Mouse (Mus musculus): Measurements from ENCODE around the gene Tigd3.
A peak's percentile ranks its signal among the peaks of the same experiment; 100 is the strongest.

Tigd3 gene

DNA sequence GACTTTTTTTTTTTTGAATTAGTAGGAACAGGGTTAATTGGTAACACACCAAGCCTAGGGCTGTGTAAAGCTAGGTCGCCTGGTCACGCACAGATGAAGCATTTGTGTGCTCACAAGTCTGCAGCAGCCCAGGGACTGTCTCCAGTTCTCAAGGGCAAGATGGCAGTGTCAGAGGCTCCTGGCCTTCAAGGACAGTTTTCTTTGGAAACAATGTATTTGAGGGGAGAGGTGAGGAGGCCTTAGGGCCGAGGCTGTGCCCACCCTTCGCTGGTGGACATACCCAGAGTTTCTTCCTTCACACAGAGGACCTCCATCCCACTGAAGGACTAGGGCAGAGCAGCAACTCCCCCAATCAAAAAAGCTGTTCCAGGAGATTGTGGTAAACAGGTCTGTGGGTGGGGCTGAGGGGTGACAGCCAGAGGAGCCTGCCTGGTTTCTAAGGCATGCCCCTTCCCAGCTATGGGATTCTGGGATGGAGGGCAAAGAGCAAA is 46.6 kb downstream of the Tigd3 start:
- DNase-seq (ENCODE audit: low read depth) = no peak

GRCm38 (mm10) chr19:5846557-5847305 is 47.2 kb downstream of the Tigd3 start:
- DNase-seq (ENCODE audit: low read depth) = peak; percentile 89

- no peak for DNase-seq (ENCODE audit: low read depth)
Measured at GRCm38 (mm10) chr19:5846154-5846553, 47.8 kb downstream of the Tigd3 start.

- DNase-seq (ENCODE audit: low read depth) = peak; percentile 99
Measured at GRCm38 (mm10) chr19:5845319-5846135, 48.4 kb downstream of the Tigd3 start.

DNA sequence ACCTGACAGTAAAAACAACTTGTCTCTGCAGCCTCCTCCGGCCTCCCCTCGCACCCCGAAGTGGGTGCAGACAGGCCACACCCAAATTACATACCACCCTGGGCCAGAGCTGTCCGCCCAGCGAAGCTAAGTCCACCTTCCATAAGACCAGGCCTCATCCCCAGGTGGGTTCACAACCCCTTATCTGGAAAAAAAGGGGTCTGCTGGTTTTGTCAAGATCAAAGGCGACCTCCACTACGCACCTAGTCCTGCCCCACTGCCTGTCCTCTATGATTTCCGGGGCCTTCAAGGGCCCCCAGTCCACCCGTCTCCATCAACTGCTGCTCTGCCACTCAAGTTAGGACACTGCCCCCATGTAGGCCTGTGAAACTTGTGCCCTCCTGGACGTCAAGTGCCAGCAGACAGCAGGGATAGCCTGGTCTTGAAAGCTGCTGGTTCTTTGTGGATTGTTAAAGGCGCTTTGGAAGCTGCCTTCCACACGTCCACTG is 49.1 kb downstream of the Tigd3 start:
- DNase-seq (ENCODE audit: low read depth) = no peak

GRCm38 (mm10) chr19:5843781-5844691 is 49.9 kb downstream of the Tigd3 start:
- peak; percentile 68 for DNase-seq (ENCODE audit: low read depth)

- DNase-seq (ENCODE audit: low read depth) = peak; percentile 75
Measured at GRCm38 (mm10) chr19:5842785-5843730, 50.9 kb downstream of the Tigd3 start.

DNA sequence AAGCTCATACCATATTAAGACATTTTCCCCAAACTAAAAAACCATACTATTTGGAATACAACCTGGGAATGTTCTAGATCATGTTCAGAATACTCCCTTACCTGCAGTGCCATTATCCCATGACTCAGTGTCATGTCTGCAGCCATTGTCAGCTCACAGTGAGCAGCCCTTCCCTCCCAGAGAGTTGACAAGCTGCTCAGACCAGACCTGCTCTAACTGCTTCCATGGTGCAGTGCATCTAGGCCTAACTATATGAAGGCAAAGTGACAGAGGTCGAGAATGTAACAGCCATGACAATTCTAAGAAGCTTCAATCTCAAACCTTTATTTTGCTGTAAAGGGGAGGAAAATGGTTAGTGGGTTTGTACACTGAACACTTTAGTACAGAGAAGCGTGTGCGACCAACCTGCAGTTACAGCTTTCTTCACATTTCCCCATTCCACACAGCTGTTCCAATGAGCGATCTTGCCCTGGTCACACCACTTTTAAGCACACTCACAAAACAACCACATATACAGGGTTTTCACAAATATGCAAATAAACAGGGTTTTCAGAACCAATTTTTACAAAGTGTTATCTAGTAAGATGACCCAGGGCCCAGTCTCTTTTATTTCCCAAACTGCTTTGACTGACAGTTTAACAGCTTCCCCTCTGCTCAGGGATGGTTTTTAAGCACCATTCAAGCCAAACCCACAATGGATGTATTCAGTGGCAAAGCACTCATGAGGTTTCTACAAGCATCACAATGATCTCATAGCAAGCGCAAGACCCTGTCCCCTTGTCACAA is 51.8 kb downstream of the Tigd3 start:
- peak; percentile 61 for DNase-seq (ENCODE audit: low read depth)

GRCm38 (mm10) chr19:5841389-5841946 is 52.5 kb downstream of the Tigd3 start:
- DNase-seq (ENCODE audit: low read depth) = peak; percentile 62

Data from induced T-regulatory cell, adult 2 months (primary cell).